Mouse (Mus musculus): ENCODE measurements around the gene St6galnac6.
A peak's percentile ranks its signal among the peaks of the same experiment; 100 is the strongest.

The St6galnac6 gene

DNA sequence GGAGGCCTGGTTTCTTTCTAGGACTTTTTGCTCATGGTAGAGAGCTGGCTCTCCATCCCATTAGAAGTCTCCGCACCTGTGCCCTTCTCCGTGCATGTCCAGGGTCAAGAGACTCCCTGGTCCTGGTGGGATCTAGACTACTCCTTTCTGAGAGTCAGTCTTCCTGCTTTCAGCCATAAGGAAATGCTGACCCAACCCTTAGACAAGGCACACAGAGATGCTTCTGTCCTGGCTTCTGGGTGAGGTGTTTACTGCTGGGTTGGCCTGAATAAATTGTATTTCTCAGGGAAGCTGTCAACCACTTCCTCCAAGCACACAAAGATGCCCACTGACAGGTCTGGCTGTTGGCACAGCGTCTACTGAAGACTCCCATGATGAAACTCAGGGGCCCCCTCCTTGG is at the start of gene St6galnac6:
St6galnac6 (plus strand) TSS at position 301 of the 400 bp plus-strand sequence.
- no peak for DNase-seq

DNA sequence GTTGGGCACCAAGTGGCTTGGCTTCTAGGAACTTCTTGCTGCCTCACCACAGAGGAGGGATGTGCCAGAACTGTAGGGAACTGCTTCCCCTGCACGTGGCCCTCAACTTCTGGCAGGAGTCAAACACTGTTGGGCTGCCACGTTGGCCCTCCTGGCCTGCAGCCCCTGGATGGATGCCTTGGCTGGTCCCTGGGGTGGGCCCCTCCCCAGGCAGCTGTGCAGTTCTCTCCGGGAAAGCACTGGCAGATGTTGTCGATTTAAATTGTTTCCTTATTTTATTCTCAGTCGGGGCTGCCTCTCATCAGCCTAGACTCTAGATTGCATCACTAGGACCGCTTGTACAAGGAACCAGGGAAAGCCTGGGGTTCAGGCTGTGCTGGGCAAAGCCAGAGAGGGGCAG is 49.7 kb upstream of the St6galnac6 start:
- no peak for DNase-seq

DNA sequence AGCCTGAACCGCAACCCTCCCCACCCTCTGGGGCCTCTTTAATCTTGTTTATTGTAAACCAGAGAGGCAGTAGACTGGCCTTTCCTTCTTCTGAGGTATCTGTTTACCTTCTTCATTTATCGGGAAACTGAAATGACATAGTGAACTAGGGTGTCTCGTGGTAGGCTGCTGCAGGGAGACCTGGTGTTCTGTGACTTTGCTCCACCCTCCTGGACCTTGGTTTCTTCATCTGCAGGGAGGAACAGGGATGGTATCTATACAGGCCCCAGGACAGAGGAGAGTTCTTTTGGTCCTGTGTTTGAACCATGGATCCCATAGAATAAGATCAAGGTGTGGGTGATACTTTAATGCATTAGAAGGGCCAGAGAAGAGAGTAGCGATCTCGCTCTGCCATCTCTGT is 48.3 kb upstream of the St6galnac6 start:
- no peak for DNase-seq

DNA sequence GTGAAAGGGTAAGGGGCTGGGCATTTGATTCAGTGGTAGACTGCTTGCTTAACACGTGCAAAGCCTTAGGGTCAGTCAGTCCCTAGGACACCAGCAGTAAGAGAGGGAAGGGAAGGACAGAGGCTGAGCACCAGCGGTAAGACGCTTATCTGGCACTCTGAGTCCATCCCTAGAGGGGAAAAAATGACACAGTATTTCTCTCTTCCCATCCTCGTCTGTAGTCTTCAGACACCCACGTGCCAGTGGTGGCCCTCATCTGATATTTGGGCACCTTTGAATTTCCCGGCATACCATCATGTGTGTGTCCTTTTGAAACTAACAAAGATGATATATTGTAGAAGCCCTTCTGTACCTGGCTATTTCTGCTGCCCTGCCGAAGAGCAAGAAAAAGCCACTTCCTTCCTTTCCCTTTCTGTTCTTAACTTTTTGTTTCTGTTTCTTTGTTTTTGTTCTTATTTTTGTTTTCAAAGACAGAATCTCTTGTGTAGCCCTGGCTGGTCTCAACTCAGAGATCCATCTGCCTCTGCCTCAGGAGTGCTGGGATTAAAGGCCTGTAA is 45.8 kb upstream of the St6galnac6 start:
- DNase-seq, result no peak

DNA sequence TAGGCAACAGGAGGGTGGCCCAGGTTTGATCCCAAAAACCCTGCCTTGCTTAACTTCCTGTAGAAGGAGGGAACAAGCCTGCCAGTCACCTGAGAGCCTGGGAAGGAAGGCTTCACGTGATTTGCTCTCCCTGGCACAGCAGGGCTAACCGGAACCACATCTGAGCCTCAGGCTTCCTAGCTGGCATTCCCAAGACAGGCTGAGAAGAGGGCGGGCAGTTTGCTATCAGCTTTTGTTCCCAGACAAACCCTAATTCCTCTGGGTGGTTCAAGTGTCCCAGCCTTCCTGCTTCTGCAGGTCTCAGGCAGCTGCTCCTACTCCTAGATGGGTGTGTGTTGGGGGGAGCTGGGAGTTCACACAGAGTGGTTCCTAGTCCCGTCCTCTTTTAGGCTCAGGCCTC is 44.0 kb upstream of the St6galnac6 start:
- DNase-seq, result peak; percentile 20

DNA sequence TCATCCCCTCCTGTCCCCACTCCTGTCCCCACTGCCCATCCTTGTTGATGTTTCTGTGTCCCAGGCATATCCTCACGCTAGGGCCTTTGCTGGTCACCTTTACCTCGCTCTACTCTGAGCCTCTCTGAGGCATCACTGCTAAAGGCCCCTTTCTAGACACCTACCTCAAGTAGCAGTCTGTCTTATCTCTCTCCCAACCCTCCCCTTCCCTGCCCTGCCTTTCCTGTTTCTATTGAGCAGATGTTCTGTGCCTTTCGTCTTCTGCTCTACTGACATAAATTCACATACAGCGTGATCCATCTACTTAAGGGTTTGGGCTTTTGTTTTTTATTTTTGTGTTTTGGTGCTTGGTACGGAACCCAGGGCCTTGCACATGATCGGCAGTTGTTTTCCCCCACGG is 43.5 kb upstream of the St6galnac6 start:
- no peak for DNase-seq

DNA sequence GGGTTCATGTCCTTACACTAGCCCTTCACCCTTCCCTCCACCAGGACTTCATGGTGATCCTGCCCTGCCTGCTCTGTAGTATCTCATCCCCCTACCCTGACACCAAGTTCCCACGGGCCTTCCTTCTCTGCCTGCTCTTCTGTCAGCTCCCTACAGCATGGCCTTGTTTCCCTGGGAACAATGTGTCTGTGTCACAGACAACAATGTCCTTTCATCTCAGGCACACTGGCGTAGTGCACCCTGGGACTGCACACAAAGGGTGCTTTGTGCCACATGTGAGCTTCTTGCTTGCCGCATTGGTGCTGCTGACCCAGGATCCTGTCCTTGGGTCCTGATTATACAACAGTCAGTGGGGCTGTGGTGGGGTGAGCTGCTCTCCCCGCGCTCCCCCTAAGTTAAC is 39.9 kb upstream of the St6galnac6 start:
- peak; percentile 98 for DNase-seq

DNA sequence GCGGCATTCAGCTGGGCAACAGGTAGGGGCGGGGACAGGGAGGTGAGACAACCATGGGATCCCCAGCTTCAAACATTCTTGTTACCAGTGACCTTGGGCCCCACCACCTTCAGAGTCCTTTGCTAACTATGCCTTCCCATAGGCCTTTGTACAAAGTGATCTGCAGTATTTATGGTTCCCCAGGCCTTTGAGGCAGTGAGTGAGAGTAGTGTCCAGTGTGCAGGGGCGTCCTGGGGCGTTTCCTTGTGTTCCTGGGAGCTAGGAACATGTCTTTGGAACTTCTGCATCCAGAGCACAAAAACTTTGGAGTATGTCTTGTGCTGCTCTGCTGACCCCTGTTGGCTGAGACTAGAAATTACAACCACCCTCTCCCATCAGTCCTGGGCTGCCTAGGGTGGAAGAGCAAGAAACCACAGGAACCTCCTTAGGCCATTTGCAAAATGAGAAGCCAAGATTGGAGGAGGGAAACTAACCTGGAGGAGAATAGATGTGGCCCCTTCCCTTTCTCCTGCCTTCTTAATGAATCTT is 32.9 kb upstream of the St6galnac6 start:
- DNase-seq, result peak; percentile 88

DNA sequence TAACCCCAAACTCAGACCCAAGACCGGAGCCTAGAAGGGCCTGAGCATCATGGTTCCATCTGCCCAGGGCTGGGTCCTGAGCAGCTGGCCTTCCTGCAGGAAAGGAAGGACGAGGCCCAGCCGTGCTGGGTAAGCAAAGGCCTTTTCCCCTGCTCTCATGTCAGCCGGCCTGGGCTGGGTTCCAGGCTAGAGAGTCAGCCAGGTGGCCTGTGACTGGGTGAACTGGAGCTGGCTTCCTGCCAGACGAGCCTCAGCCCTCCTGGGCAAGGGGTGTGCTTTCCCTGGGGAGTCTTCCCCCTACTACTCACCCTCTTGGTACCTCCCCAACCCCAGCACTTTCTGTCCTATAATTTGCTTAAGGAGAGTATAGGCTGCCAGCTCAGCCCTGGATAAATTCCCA is 31.4 kb upstream of the St6galnac6 start:
- DNase-seq, result no peak

DNA sequence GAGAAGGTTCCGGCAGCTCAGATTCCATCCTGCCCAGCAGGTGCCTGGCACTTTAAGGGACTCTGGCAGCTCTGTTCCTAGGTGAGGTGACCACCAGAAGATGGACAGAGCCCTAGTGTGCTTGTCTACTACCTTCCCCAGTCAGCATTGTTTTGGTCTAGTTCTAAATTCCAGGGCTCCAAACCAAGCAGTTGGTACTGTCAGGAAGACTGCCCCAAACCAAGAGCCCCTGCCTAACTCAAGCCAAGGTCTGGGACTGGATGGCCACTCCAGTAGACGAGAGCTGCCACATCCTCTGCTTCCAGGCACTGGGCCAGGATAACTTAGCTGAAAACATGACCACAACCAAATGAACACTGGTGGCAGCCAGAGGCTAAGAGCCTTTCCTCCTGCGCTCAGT is 30.6 kb upstream of the St6galnac6 start:
- no peak for DNase-seq

DNA sequence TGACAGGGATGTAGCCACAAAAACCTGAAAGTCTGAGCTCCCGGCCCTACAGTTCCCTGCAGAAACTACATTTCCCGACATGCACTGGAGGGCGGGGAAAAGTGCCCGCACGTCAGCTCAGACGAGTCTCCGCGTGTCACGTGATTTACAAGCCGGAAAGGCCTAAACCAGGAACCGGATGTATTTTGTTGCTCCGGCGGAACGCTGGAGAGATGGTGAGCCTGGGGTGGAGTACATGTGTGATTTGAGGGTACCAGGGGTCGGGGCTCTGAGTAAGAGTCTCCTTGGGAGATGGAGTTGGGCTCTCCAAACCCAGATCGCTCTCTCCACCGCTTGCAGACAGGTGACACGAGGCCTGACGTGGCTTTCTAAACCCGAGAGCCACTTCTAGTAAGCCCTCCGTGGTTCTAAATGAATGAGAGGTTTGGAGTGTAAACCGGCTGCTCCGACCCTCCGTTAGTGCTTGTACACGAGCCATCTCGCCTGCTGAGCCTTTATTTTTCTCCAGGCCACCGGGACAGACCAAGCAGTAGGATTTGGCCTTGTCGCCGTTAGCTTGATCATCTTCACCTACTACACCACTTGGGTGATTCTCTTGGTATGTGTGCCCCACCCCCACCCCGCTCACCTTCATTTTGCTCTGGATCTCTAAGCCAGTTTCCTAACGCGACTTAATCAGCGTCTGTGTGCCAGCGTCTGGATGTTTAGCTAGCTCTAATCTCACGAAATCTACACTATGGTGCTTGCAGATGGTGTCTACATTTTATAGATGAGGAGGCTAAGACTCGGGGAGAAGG is 28.6 kb upstream of the St6galnac6 start, which contains the start of gene Dpm2:
Dpm2 (plus strand) TSS at position 161 of the 797 bp plus-strand sequence.
- DNase-seq, result peak; percentile 95

DNA sequence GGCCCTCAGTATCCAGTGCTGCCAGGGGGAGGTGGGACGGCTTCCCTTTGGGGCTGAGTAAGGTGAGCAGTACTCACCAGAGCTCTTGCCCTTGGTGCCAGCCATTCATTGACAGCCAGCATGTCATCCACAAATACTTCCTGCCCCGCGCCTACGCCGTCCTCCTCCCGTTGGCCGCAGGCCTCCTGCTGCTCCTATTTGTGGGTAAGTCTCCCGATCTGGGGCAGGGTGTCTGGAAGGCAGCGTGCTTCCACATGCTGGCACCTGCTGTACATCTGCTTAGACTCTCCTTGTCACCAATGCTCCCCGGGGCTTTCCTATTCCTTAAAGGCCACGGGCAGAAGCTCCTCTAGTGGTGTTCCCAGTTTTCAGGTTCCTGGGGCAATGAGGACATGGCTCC is 27.3 kb upstream of the St6galnac6 start:
- no peak for DNase-seq

DNA sequence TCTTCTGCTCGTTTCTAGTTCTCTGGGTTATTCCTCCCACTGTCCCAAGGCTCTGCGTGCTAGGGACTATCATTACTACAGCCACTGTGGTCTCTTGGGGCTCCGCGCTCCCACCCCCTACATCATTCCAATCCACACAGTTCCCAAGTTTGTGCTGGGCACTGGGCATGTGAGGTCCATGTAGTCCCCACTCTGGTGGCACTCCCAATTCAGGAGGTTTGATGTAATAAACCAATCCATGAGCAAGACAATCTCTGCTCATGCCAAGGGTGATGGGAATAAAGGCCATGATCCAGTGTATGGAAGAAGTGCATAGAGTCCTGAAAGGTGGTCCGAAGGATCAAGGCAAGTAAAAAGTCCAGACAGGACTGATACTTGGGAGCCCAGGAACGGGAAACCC is 25.0 kb upstream of the St6galnac6 start, which contains the start of gene Pip5kl1:
Pip5kl1 (plus strand) TSS at position 301 of the 400 bp plus-strand sequence.
- no peak for DNase-seq

DNA sequence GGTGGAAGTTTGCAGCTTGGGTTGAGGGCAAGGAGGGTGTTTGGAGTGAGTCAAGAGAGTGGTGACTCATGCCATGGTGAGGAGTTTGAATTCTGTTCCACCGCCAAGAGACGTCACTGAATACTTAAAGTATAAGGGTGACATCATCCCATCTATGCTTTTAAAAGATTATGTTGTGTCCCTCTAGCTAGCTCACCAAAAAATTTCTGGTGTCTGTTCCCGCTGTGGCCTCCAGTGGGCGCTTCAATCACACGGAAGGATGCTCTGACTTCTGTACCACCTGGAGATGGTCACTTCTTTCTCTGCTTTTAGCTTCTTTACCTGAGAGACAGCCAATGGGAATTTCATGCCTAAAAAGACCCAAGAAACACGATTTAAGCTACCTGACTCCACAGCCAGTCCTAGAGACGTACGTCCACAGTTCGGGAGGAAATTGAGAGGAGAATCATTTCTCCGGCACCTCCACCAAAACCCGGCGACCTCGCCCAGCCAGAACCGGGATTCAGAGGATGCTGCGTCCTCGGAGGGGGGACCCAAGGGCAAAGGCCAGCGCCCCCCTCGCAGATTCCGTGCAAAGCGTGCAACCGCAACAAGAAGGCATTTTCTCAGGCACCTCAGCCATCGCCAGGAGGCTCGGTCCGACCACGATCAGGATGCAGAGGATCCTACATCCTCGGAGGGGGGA is 24.5 kb upstream of the St6galnac6 start:
- DNase-seq, result peak; percentile 71

DNA sequence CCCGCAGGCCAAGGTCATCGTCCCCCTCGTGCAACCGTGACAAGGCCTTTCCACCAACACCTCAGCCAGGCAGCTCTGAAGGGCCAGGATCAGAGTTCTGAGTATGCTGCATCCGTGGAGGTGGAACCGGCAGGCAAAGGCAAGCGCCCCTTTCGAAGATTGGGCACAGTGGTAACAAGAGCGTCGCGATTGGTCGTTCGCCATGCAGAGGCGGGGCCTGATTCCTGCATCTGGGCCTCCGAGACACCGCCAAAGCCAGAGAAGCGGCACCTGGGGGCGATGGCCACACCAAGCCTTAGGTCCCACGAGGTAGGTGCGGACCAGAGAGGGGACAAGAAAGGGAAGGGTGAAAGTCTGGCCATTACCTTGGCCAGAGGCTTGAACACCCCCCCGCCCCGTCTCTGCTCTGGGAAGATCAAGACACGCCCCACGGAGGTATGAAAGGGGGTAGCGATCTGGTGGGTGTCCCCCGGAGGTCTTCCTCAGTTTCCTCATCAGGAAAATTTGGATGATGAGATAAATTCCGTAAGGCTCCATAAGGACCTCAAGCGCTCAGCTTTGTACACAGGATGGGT is 23.8 kb upstream of the St6galnac6 start, which contains the start of gene 9430097D07Rik:
9430097D07Rik (minus strand) TSS at position 99 of the 575 bp plus-strand sequence.
- peak; percentile 80 for DNase-seq

DNA sequence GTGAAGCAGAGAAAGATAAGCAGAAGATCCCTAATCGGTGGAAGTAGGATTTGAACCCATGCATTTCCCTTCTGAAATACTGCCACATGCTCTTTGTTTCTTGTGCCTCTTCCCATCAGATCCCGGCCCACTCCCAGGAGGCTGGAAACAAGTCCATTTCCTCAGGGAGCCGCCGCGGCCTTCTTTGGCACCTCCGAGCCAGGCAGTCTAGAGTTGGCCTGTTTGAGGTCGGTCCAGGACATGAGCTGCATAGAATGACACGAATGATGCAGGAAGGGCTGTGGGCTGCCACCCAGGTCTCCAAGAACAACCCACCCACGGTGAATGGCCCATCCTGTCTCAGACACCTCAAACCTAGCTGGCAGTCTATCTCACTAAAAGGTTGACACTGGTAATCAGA is 23.0 kb upstream of the St6galnac6 start:
- no peak for DNase-seq

DNA sequence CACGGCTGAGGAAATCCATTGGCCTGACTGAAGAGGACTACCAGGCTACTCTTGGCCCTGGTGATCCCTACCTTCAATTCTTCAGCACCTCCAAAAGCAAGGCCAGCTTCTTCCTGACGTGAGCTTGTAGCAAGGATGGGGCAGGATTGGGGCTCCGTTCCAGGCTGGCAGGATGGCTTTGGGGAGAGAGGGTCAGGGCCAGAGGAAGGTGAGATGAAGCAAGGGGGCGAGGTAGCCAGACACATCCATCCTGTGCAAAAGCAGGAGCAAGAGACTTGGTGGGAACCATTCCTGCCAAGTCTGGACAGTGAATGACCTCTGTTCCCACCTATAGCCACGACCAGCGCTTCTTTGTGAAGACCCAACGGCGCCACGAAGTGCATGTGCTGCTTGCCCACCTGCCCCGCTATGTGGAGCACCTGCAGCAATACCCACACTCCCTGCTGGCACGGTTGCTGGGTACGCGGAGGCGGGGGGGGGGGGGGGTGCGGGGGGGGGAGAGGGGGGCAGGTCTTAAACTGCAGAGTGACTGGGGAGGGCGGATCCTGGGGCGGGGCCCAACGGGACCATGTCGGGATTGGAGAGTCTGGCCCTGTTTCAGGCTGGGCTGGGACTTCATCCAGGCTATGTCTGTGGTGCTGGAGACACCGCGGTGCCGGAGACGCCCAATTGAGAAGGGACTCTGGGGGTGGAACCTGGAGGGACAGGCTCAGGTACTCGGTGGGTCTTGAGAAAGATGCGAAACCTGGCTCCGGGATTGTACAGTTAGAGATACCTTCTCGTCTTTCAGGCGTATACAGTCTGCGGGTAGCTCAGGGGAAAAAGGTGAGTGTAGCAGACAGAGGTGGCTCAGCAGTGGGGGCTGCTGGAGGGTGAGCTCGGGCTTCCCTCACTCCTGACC is 21.1 kb upstream of the St6galnac6 start:
- no peak for DNase-seq

DNA sequence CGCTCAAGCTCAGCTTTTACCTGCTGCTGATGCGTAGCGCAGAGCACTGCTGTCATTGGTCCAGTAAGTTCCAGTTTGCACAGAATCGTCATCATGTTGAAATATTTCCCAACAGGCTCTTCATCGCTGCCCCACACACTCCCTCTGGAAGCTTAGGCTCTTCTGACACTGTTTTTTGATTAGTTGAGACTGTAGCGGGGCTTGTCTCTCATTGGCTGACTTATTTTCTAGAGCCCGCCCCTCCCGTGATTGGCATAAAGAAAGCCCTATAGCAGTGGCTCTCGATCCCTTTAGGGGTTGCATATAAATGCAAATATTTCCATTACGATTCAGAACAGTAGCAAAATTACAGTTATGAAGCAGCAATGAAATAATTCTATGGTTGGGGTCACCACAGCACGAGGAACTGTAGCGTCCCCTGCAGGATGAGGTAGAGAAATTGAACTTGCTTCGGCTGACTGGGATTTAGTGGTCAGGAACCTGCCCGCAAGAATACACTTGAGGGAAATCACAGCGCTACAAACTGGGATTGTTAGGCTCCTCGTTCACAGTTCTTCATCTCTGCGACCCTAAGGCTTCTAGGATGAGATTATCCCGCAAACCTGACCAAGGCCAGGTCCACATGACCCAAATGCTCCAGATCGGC is 17.9 kb upstream of the St6galnac6 start:
- DNase-seq, result peak; percentile 78

DNA sequence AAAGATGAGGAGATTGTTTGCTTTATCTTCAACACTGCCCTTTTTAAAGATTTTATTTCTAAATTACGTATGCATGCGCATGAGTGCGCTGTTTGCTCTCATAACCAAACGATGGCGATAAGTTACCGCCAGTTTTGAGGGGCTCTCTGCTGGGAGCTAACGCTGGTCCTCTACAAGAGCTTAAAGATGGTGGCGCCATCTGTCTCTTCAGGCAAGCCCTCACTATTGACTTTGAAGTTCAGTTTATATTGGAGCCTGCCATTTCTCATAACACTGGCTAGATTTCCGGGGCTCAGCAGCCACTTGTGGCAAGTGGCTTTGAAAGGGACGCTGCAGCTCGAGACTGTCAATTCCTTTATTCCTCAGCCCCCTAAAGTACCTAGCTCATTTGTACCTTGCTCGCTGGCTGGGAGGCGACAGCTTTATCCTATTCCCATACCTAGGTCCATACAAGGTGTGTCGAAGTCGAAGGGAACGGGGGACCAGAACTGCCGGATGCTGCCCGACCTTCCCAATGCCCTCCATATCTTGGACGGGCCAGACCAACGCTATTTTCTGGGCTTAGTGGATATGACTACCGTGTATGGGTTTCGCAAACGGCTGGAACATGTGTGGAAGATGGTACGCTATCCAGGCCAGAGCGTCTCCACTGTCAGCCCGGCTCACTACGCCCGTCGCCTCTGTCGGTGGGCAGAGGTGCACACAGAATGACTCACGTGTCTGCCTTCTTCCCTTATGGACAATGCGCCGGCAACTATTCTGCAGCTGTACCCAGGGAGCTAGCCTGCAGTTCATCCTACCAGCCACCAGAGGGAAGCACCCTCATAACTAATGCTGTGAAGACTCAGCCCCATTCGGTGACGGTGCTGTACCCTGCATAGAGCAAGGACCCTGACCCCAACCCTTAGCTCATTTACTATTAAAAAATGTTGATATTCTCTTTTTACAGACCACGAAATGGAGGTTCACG is 16.4 kb upstream of the St6galnac6 start:
- peak; percentile 92 for DNase-seq

DNA sequence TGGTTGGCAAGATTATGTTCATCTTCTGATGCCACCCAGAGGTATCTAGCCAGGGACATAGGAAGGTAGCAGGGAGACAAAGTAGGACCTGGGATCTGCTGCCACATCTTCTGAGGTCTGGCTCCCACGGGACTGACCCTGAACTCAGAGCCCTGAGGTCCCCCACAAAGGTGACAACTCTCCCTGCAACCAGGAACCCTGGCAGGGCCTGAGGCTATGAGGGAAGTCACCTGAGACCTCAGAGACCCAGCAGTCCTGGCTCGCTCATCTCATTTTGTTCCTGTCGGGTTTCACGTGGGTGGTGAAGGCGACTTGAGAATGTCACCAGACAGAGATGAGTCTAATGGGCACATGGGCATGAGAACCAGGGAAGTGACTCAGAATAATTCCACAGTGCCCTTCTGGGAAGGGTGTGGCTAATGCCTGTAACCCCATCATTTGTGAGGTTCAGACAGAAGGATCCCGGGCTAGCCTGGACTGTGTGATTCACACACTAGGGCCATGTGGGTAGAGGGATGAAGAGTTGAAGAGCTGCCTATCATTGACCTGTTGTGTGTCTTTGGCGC is 14.3 kb upstream of the St6galnac6 start:
- DNase-seq, result no peak
